Comparison of ENCODE assay signal across 8 mouse cellular contexts in genomic region chr7:45555787-45556186, GRCm38 (mm10). TPM values are rescaled to one million over a fixed set of nuclear protein-coding genes. Genes with fewer than 3 reads are reported as not detected.
A peak's percentile ranks its signal among the peaks of the same experiment; 100 is the strongest.
DNase-seq lines count a peak whose midpoint lies in the region; ATAC-seq and TF ChIP-seq lines count a peak whose summit lies in the region.

No protein-coding gene starts in this region.

- no peak for TF ChIP-seq POLR2A in embryonic fibroblast, embryonic 13.5 days (IDR thresholded peaks at IDR 0.05; ENCODE audit: low read depth, low read length)

- H3K9ac ChIP-seq in hindbrain, embryonic 11.5 days (ENCODE audit: low read depth, low read length): no peak overlapping the region
- H3K9ac ChIP-seq in hindbrain, embryonic 12.5 days: no peak overlapping the region
- no peak overlapping the region for H3K9ac ChIP-seq in midbrain, postnatal 0 days (replicated peaks; ENCODE audit: low read length, poor library complexity, severe bottlenecking)

- no peaks in the 10 kb centered on the region for H3K4me1 ChIP-seq in hindbrain, embryonic 11.5 days (replicated peaks; ENCODE audit: control insufficient read depth, insufficient read depth, low read length)
- no peaks in the 10 kb centered on the region; the same call in 1 of the 2 replicates for H3K4me1 ChIP-seq in hindbrain, embryonic 12.5 days
- H3K4me1 ChIP-seq in embryonic fibroblast, embryonic 13.5 days (ENCODE audit: control insufficient read depth, insufficient read depth, low read length): no peaks in the 10 kb centered on the region
- H3K4me1 ChIP-seq in midbrain, postnatal 0 days (ENCODE audit: insufficient read depth, low read length): no peaks in the 10 kb centered on the region

- no peaks in the 10 kb centered on the region for H3K9me3 ChIP-seq in hindbrain, embryonic 11.5 days (ENCODE audit: control insufficient read depth, low read length)
- no peaks in the 10 kb centered on the region for H3K9me3 ChIP-seq in hindbrain, embryonic 12.5 days (replicated peaks)
- no peaks in the 10 kb centered on the region for H3K9me3 ChIP-seq in midbrain, postnatal 0 days (ENCODE audit: low read length)

- no peak overlapping the region for H3K4me3 ChIP-seq in hindbrain, embryonic 11.5 days (ENCODE audit: low read depth, low read length)
- H3K4me3 ChIP-seq in hindbrain, embryonic 12.5 days: no peak overlapping the region
- no peak overlapping the region for H3K4me3 ChIP-seq in embryonic fibroblast, embryonic 13.5 days (ENCODE audit: insufficient read depth, low read length)
- no peak overlapping the region for H3K4me3 ChIP-seq in midbrain, postnatal 0 days (ENCODE audit: low read depth, low read length)

- DNase-seq in hindbrain, embryonic 11.5 days (ENCODE audit: low spot score): peak; percentile 87
- peak; percentile 59 to 62 for DNase-seq in adrenal gland, postnatal 4 days (ENCODE audit: low spot score in 2 of 2)
- peak; percentile 47 for DNase-seq in left cerebral cortex, adult 11 months (ENCODE audit: low spot score)
- DNase-seq in midbrain, postnatal 0 days (ENCODE audit: low spot score): peak; percentile 65
- DNase-seq in splenic B cell, adult 2 months (ENCODE audit: low read depth, low spot score): peak; percentile 88

- 27% methylated on average over 8 of the region's 8 CpGs for WGBS in hindbrain, embryonic 11.5 days
- WGBS in hindbrain, embryonic 12.5 days: 30% methylated on average over 8 of the region's 8 CpGs
- 19% methylated on average over 8 of the region's 8 CpGs for WGBS in midbrain, postnatal 0 days

- H3K27me3 ChIP-seq in hindbrain, embryonic 11.5 days (ENCODE audit: control insufficient read depth, insufficient read depth, low read length): no peaks in the 10 kb centered on the region
- 0 out of 2 replicates have a peak, but pooled peaks cover 2% of the 10 kb centered on the region for H3K27me3 ChIP-seq in hindbrain, embryonic 12.5 days
- H3K27me3 ChIP-seq in midbrain, postnatal 0 days (ENCODE audit: insufficient read depth, low read length): no peaks in the 10 kb centered on the region
- no peaks in the 10 kb centered on the region; the same call in 1 of the 2 replicates for H3K27me3 ChIP-seq in splenic B cell, adult 2 months (ENCODE audit: control insufficient read depth, insufficient read depth, low read length, poor library complexity, severe bottlenecking)

- no peak overlapping the region for H3K27ac ChIP-seq in hindbrain, embryonic 11.5 days (ENCODE audit: low read depth, low read length)
- no peak overlapping the region for H3K27ac ChIP-seq in hindbrain, embryonic 12.5 days
- no peak overlapping the region for H3K27ac ChIP-seq in embryonic fibroblast, embryonic 13.5 days (ENCODE audit: insufficient read depth, low read length)
- no peak overlapping the region for H3K27ac ChIP-seq in midbrain, postnatal 0 days (ENCODE audit: low read depth, low read length)

- peak; percentile 74 for TF ChIP-seq CTCF in embryonic fibroblast, embryonic 13.5 days (IDR thresholded peaks at IDR 0.05; ENCODE audit: borderline replicate concordance, insufficient read depth, low read length)
- peak; percentile 80 for TF ChIP-seq CTCF in midbrain, postnatal 0 days (IDR thresholded peaks at IDR 0.05)

- no peak for ATAC-seq in hindbrain, embryonic 11.5 days (ENCODE audit: low FRiP score)
- no peak for ATAC-seq in hindbrain, embryonic 12.5 days (ENCODE audit: low FRiP score)
- peak; percentile 80 to 81 for ATAC-seq in hematopoietic stem cell, adult 5-6 weeks (replicated peaks in 1 of 2; ENCODE audit: insufficient read depth in 1 of 2, low FRiP score in 2 of 2, low TSS enrichment in 1 of 2, low read depth in 1 of 2, poor library complexity in 2 of 2, severe bottlenecking in 2 of 2)
- no peak for ATAC-seq in midbrain, postnatal 0 days (ENCODE audit: low FRiP score)

- no peak overlapping the region for H3K4me2 ChIP-seq in hindbrain, embryonic 11.5 days (replicated peaks; ENCODE audit: low read depth, low read length)
- no peak overlapping the region for H3K4me2 ChIP-seq in hindbrain, embryonic 12.5 days (replicated peaks)
- H3K4me2 ChIP-seq in midbrain, postnatal 0 days (ENCODE audit: low read depth, low read length, poor library complexity, severe bottlenecking): no peak overlapping the region

- H3K36me3 ChIP-seq in hindbrain, embryonic 11.5 days (ENCODE audit: control insufficient read depth, insufficient read depth, low read length): no peaks in the 10 kb centered on the region
- no peaks in the 10 kb centered on the region for H3K36me3 ChIP-seq in hindbrain, embryonic 12.5 days
- H3K36me3 ChIP-seq in midbrain, postnatal 0 days (ENCODE audit: insufficient read depth, low read length): no peaks in the 10 kb centered on the region
- no peaks in the 10 kb centered on the region for H3K36me3 ChIP-seq in splenic B cell, adult 2 months (ENCODE audit: control insufficient read depth, insufficient read depth, low read length, poor library complexity, severe bottlenecking)

RNA-seq across cellular contexts. Expression of gene Hsd17b14, which starts 1.1 kb away (rescaled TPM):
- 0.45 and 0.46 TPM in 2 replicates for polyA plus RNA-seq in hindbrain, embryonic 11.5 days (2014; fragmentation: Nextera tagmentation; extraction: Ambion mirVana)
- 0.70 and 0.79 TPM in 2 replicates for polyA plus RNA-seq in hindbrain, embryonic 12.5 days (2016; fragmentation: Nextera tagmentation; extraction: Ambion mirVana)
- 1 to 10 TPM; 1.3 to 1.8 TPM for total RNA-seq in adrenal gland, postnatal 4 days (2021)
- polyA plus RNA-seq in embryonic fibroblast, embryonic 13.5 days (2011; ENCODE audit: insufficient read length, low read depth, missing spikeins): not detected in 2 replicates
- not detected in 2 replicates for total RNA-seq in hematopoietic stem cell, adult 5-6 weeks (2017)
- total RNA-seq in midbrain, postnatal 0 days (2014; rRNA removed): not detected in 2 replicates
- 0.15 and 0.20 TPM in 2 replicates for polyA plus RNA-seq in midbrain, postnatal 0 days (2015; fragmentation: Nextera tagmentation; extraction: Ambion mirVana)

RNA-seq across cellular contexts. Expression of gene Bcat2, which starts 14.2 kb away (rescaled TPM):
- polyA plus RNA-seq in hindbrain, embryonic 11.5 days (2014; fragmentation: Nextera tagmentation; extraction: Ambion mirVana): 26.6 and 31.4 TPM in 2 replicates
- 35.2 and 36.9 TPM in 2 replicates for polyA plus RNA-seq in hindbrain, embryonic 12.5 days (2016; fragmentation: Nextera tagmentation; extraction: Ambion mirVana)
- total RNA-seq in adrenal gland, postnatal 4 days (2021): 10 to 100 TPM; 96.4 to 96.5 TPM
- 25.7 and 30.6 TPM in 2 replicates for polyA plus RNA-seq in embryonic fibroblast, embryonic 13.5 days (2011; ENCODE audit: insufficient read length, low read depth, missing spikeins)
- 16.4 and 20.9 TPM in 2 replicates for total RNA-seq in hematopoietic stem cell, adult 5-6 weeks (2017)
- total RNA-seq in midbrain, postnatal 0 days (2014; rRNA removed): 12.4 and 14.9 TPM in 2 replicates
- 18.3 and 19.3 TPM in 2 replicates for polyA plus RNA-seq in midbrain, postnatal 0 days (2015; fragmentation: Nextera tagmentation; extraction: Ambion mirVana)

RNA-seq across cellular contexts. Expression of gene Plekha4, which starts 29.7 kb away (rescaled TPM):
- polyA plus RNA-seq in hindbrain, embryonic 11.5 days (2014; fragmentation: Nextera tagmentation; extraction: Ambion mirVana): 2.1 and 2.3 TPM in 2 replicates
- polyA plus RNA-seq in hindbrain, embryonic 12.5 days (2016; fragmentation: Nextera tagmentation; extraction: Ambion mirVana): 1.9 and 3.8 TPM in 2 replicates
- 10 to 100 TPM; 12.5 to 17.5 TPM for total RNA-seq in adrenal gland, postnatal 4 days (2021)
- 9.1 and 11.4 TPM in 2 replicates for polyA plus RNA-seq in embryonic fibroblast, embryonic 13.5 days (2011; ENCODE audit: insufficient read length, low read depth, missing spikeins)
- 0.31 and 3.1 TPM in 2 replicates for total RNA-seq in hematopoietic stem cell, adult 5-6 weeks (2017)
- total RNA-seq in midbrain, postnatal 0 days (2014; rRNA removed): 2.0 and 2.1 TPM in 2 replicates
- polyA plus RNA-seq in midbrain, postnatal 0 days (2015; fragmentation: Nextera tagmentation; extraction: Ambion mirVana): 1.2 and 1.6 TPM in 2 replicates

RNA-seq across cellular contexts. Expression of gene Ppp1r15a, which starts 29.7 kb away (rescaled TPM):
- 15.1 and 15.7 TPM in 2 replicates for polyA plus RNA-seq in hindbrain, embryonic 11.5 days (2014; fragmentation: Nextera tagmentation; extraction: Ambion mirVana)
- 16.7 and 19.2 TPM in 2 replicates for polyA plus RNA-seq in hindbrain, embryonic 12.5 days (2016; fragmentation: Nextera tagmentation; extraction: Ambion mirVana)
- 10 to 100 TPM; 36.9 to 45.1 TPM for total RNA-seq in adrenal gland, postnatal 4 days (2021)
- 31.7 and 35.9 TPM in 2 replicates for polyA plus RNA-seq in embryonic fibroblast, embryonic 13.5 days (2011; ENCODE audit: insufficient read length, low read depth, missing spikeins)
- 267 and 291 TPM in 2 replicates for total RNA-seq in hematopoietic stem cell, adult 5-6 weeks (2017)
- 17.2 and 17.4 TPM in 2 replicates for total RNA-seq in midbrain, postnatal 0 days (2014; rRNA removed)
- 18.7 and 18.8 TPM in 2 replicates for polyA plus RNA-seq in midbrain, postnatal 0 days (2015; fragmentation: Nextera tagmentation; extraction: Ambion mirVana)

RNA-seq across cellular contexts. Expression of gene Nucb1, which starts 45.6 kb away (rescaled TPM):
- polyA plus RNA-seq in hindbrain, embryonic 11.5 days (2014; fragmentation: Nextera tagmentation; extraction: Ambion mirVana): 88.6 and 92.7 TPM in 2 replicates
- 144 and 147 TPM in 2 replicates for polyA plus RNA-seq in hindbrain, embryonic 12.5 days (2016; fragmentation: Nextera tagmentation; extraction: Ambion mirVana)
- total RNA-seq in adrenal gland, postnatal 4 days (2021): 100 to 1,000 TPM; 236 to 239 TPM
- 409 and 447 TPM in 2 replicates for polyA plus RNA-seq in embryonic fibroblast, embryonic 13.5 days (2011; ENCODE audit: insufficient read length, low read depth, missing spikeins)
- total RNA-seq in hematopoietic stem cell, adult 5-6 weeks (2017): 255 and 378 TPM in 2 replicates
- 92.2 and 137 TPM in 2 replicates for total RNA-seq in midbrain, postnatal 0 days (2014; rRNA removed)
- polyA plus RNA-seq in midbrain, postnatal 0 days (2015; fragmentation: Nextera tagmentation; extraction: Ambion mirVana): 137 and 144 TPM in 2 replicates

Comparison
In these comparisons a context has a peak if more than half of its experiments do, and no peak if none do; other contexts are left out.
1. ATAC-seq: peak in hematopoietic stem cell, adult 5-6 weeks (2 of 2); none in hindbrain, embryonic 11.5 days (single experiment), hindbrain, embryonic 12.5 days (single experiment) and midbrain, postnatal 0 days (single experiment).
2. Peak in every context shown above with its lines, with median percentiles within 50 percentile points of each other: DNase-seq.